Mouse (Mus musculus): ENCODE measurements around the gene Bcs1l. TPM values are rescaled to one million over a fixed set of nuclear protein-coding genes. Genes with fewer than 3 reads are reported as not detected.

Gene Bcs1l
- total RNA-seq, 2 experiments from 2014 or later = 13.1 to 16.8 TPM

Small RNA genes within 50 kb of the gene (microRNA-seq; reads per million reads assigned to microRNA genes)
- gene Gm25035 = 0 reads per million in 2 experiments

Other genes with a start within 250 kb of the Bcs1l start
- gene Catip, start 226.2 kb upstream of the Bcs1l start, total RNA-seq (2021) = under 1 TPM; 0.10 to 0.20 TPM
- 1 to 10 TPM; 2.5 to 4.5 TPM for gene Slc11a1, start 213.1 kb upstream of the Bcs1l start, total RNA-seq (2021)
- gene Ctdsp1, start 196.8 kb upstream of the Bcs1l start, total RNA-seq (2021) = 10 to 100 TPM; 88.2 to 88.5 TPM
- under 1 TPM; 0.27 TPM for gene Vil1, start 178.9 kb upstream of the Bcs1l start, total RNA-seq (2021)
- 10 to 100 TPM; 10.5 to 12.5 TPM for gene Cnot9, start 82.2 kb upstream of the Bcs1l start, total RNA-seq (2021)
- 10 to 100 TPM; 72.7 to 76.3 TPM for gene Plcd4, start 45.4 kb upstream of the Bcs1l start, total RNA-seq (2021)
- gene Usp37, start 44.0 kb upstream of the Bcs1l start, total RNA-seq (2021) = 10 to 100 TPM in 1 of 2 experiments, 1 to 10 TPM in 1; 6.6 to 10.6 TPM
- gene Zfp142, start within 50 bp of the Bcs1l start, total RNA-seq (2021) = 1 to 10 TPM; 7.7 to 8.5 TPM
- gene Rnf25, start 13.1 kb downstream of the Bcs1l start, total RNA-seq (2021) = 10 to 100 TPM; 14.6 to 16.1 TPM
- 1 to 10 TPM; 1.0 to 1.8 TPM for gene Stk36, start 13.2 kb downstream of the Bcs1l start, total RNA-seq (2021)
- gene Ttll4, start 73.5 kb downstream of the Bcs1l start, total RNA-seq (2021) = 10 to 100 TPM in 1 of 2 experiments, 1 to 10 TPM in 1; 9.1 to 10.5 TPM
- gene Cyp27a1, start 125.3 kb downstream of the Bcs1l start, total RNA-seq (2021) = 10 to 100 TPM in 1 of 2 experiments, 1 to 10 TPM in 1; 9.9 to 22.2 TPM
- gene Prkag3, start 160.9 kb downstream of the Bcs1l start, total RNA-seq (2021) = 100 to 1,000 TPM in 1 of 2 experiments, 10 to 100 TPM in 1; 76.2 to 109 TPM
- 1 to 10 TPM in 1 of 2 experiments, under 1 TPM in 1; 0.49 to 1.7 TPM for gene Wnt6, start 183.6 kb downstream of the Bcs1l start, total RNA-seq (2021)
- under 1 TPM in 1 of 2 experiments, not detected in 1; 0.10 TPM for gene Wnt10a, start 203.2 kb downstream of the Bcs1l start, total RNA-seq (2021)

Measured in gastrocnemius, postnatal 14 days (tissue).